Mouse (Mus musculus): ENCODE measurements around the gene Cyld. TPM values are rescaled to one million over a fixed set of nuclear protein-coding genes. Genes with fewer than 3 reads are reported as not detected.

The Cyld gene
- total and polyA plus RNA-seq, 3 experiments: 7.2 to 7.8 TPM; not detected in 1

- DNase-seq (ENCODE audit: low read depth, low spot score): no peak
- H3K9ac ChIP-seq (ENCODE audit: control insufficient read depth, low read depth, low read length, poor library complexity, severe bottlenecking): peak overlapping the region; percentile 61
These were observed 600 bp upstream of the Cyld start for GRCm38 (mm10) chr8:88696228-88696627.

GRCm38 (mm10) chr8:88697642-88698031 lies 809 bp downstream of the Cyld start:
- Histone ChIP-seq H3K79me2 (ENCODE audit: control insufficient read depth, insufficient read depth, low read length, poor library complexity) (peaks cover 3% of the 10 kb centered on the region; the same call in 1 of the 2 replicates), H3K9me3 (replicated peaks; ENCODE audit: insufficient read depth, low read length) (no peaks in the 10 kb centered on the region), H3K9ac (ENCODE audit: control insufficient read depth, low read depth, low read length, poor library complexity, severe bottlenecking) (peak overlapping the region; percentile 66), H3K27ac (ENCODE audit: control insufficient read depth, low read depth, low read length) (peak overlapping the region; percentile 7; the same call in 1 of the 2 replicates), H3K4me1 (ENCODE audit: control insufficient read depth in 1 of 2, insufficient read depth in 2 of 2, low read length in 2 of 2) (peaks cover 4 to 18% of the 10 kb centered on the region in 2 experiments), H3K4me3 (ENCODE audit: control insufficient read depth in 1 of 2, insufficient read depth in 1 of 2, low read depth in 2 of 2, low read length in 2 of 2) (peak overlapping the region; percentile 68 to 100), H3K36me3 (ENCODE audit: control insufficient read depth in 1 of 2, insufficient read depth in 2 of 2, low read length in 2 of 2) (peaks cover 0 to 13% of the 10 kb centered on the region in 2 experiments; a peak in 2 of 4 replicates), H3K27me3 (ENCODE audit: control insufficient read depth in 1 of 2, insufficient read depth in 2 of 2, low read length in 2 of 2) (no peaks in the 10 kb centered on the region)
- TF ChIP-seq MXI1 (IDR thresholded peaks at IDR 0.05; ENCODE audit: low read depth, low read length) (0 out of 2 replicates have a peak, but pooled peaks have one; percentile 13), GABPA (IDR thresholded peaks at IDR 0.05; ENCODE audit: low read depth, low read length) (no peak), MYC (IDR thresholded peaks at IDR 0.05; ENCODE audit: low read depth, low read length) (no peak), EP300 (IDR thresholded peaks at IDR 0.05; ENCODE audit: low read depth in 1 of 2, low read length in 2 of 2) (no peak)
- peak; percentile 45 for DNase-seq (ENCODE audit: low read depth, low spot score)

More at GRCm38 (mm10) chr8:88696228-88696627, 600 bp upstream of the Cyld start:
- no peak for TF ChIP-seq RCOR1 (IDR thresholded peaks at IDR 0.05; ENCODE audit: low read depth, low read length)
- peak; percentile 68 for TF ChIP-seq MAX (IDR thresholded peaks at IDR 0.05; ENCODE audit: low read length)
- TF ChIP-seq EP300 (IDR thresholded peaks at IDR 0.05; ENCODE audit: low read depth in 1 of 2, low read length in 2 of 2): no peak
- TF ChIP-seq ZMIZ1 (IDR thresholded peaks at IDR 0.05; ENCODE audit: low read depth, low read length): no peak
- TF ChIP-seq KAT2A (conservative IDR thresholded peaks at IDR 0.05; ENCODE audit: low read depth, low read length): no peak
- no peak for TF ChIP-seq NRF1 (IDR thresholded peaks at IDR 0.05; ENCODE audit: insufficient read depth, low read depth, low read length, poor library complexity, severe bottlenecking)
- no peak for TF ChIP-seq GABPA (IDR thresholded peaks at IDR 0.05; ENCODE audit: low read depth, low read length)
- peak; percentile 51; the same call in 1 of the 2 replicates for TF ChIP-seq MXI1 (IDR thresholded peaks at IDR 0.05; ENCODE audit: low read depth, low read length)
- TF ChIP-seq USF1 (IDR thresholded peaks at IDR 0.05; ENCODE audit: low read depth, low read length): 0 out of 2 replicates have a peak, but pooled peaks have one; percentile 4
- no peak for TF ChIP-seq ETS1 (IDR thresholded peaks at IDR 0.05; ENCODE audit: low read depth, low read length)
- TF ChIP-seq TAL1 (IDR thresholded peaks at IDR 0.05; ENCODE audit: low read length): no peak
- TF ChIP-seq POLR2A (IDR thresholded peaks at IDR 0.05; ENCODE audit: control insufficient read depth in 1 of 2, insufficient read depth in 1 of 2, low read depth in 1 of 2, low read length in 2 of 2, poor library complexity in 1 of 2): no peak
- no peak for TF ChIP-seq UBTF (IDR thresholded peaks at IDR 0.05; ENCODE audit: borderline replicate concordance, insufficient read depth, low read depth, low read length)
- TF ChIP-seq BHLHE40 (IDR thresholded peaks at IDR 0.05; ENCODE audit: borderline replicate concordance, low read depth, low read length): no peak
- TF ChIP-seq TBP (IDR thresholded peaks at IDR 0.05; ENCODE audit: low read depth, low read length): no peak
- TF ChIP-seq POLR2AphosphoS2 (IDR thresholded peaks at IDR 0.05; ENCODE audit: low read length): no peak
- Histone ChIP-seq H3K27me3 (ENCODE audit: control insufficient read depth in 1 of 2, insufficient read depth in 2 of 2, low read length in 2 of 2) (no peaks in the 10 kb centered on the region), H3K79me2 (ENCODE audit: control insufficient read depth, insufficient read depth, low read length, poor library complexity) (peaks cover 3% of the 10 kb centered on the region; the same call in 1 of the 2 replicates), H3K9me3 (replicated peaks; ENCODE audit: insufficient read depth, low read length) (no peaks in the 10 kb centered on the region), H3K4me3 (ENCODE audit: control insufficient read depth in 1 of 2, insufficient read depth in 1 of 2, low read depth in 2 of 2, low read length in 2 of 2) (peak overlapping the region; percentile 63 to 71), H3K4me1 (ENCODE audit: control insufficient read depth in 1 of 2, insufficient read depth in 2 of 2, low read length in 2 of 2) (peaks cover 8 to 29% of the 10 kb centered on the region in 2 experiments), H3K36me3 (ENCODE audit: control insufficient read depth in 1 of 2, insufficient read depth in 2 of 2, low read length in 2 of 2) (peaks cover 0 to 10% of the 10 kb centered on the region in 2 experiments; a peak in 2 of 4 replicates), H3K27ac (ENCODE audit: control insufficient read depth, low read depth, low read length) (no peak overlapping the region)

All from MEL (cell line).